Mouse (Mus musculus): ENCODE results near the gene Hist1h2ai.

Hist1h2ai gene

GRCm38 (mm10) chr13:21715864-21716539 is at the start of gene Hist1h2ai, which contains the start of gene Hist1h2bl:
Gene Hist1h2ai, plus strand, starts transcription at chr13:21716422.
Gene Hist1h2bl, minus strand, starts transcription at chr13:21716143.
- DNase-seq = peak; percentile 95

- no peak for DNase-seq
Observed at GRCm38 (mm10) chr13:21677305-21677704, 38.9 kb upstream of the Hist1h2ai start, which contains the start of gene Olfr1360. Gene Olfr1360, minus strand, starts transcription at chr13:21677405.

GRCm38 (mm10) chr13:21697811-21698210 is 18.4 kb upstream of the Hist1h2ai start, which contains the start of gene Olfr1359:
Gene Olfr1359, plus strand, starts transcription at chr13:21698111.
- no peak for DNase-seq

GRCm38 (mm10) chr13:21706669-21707068 is 9.6 kb upstream of the Hist1h2ai start:
- DNase-seq = no peak

DNA sequence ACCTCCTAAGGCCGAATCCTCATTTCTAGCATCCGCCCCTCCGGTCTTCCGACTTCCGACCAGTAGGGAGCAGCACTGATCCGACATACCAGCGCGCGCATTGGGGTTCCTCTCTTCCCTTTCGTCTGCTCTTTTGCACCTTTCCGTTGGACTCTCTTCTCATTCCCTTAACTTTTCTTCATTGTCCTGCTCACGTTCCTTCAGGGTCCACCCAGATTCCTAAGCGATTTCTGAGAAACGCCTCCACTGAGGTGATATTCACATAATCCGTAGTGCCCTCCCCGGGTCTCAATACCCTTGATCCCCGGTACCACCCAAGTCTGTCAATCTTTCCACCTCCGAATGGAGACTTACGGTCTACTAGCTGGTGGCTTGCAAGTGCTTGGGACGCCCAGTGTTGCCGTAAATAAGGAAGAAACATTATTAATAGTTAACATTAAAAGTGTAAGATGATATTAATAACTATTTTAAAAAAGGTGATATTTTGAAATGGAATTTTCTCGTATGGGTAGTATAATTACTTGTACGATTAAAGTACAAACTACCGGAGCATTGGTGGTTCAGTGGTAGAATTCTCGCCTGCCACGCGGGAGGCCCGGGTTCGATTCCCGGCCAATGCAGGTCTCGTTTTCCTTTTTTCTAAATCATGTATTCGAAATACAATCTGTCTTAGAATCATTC is 6.1 kb upstream of the Hist1h2ai start:
- peak; percentile 91 for DNase-seq

DNA sequence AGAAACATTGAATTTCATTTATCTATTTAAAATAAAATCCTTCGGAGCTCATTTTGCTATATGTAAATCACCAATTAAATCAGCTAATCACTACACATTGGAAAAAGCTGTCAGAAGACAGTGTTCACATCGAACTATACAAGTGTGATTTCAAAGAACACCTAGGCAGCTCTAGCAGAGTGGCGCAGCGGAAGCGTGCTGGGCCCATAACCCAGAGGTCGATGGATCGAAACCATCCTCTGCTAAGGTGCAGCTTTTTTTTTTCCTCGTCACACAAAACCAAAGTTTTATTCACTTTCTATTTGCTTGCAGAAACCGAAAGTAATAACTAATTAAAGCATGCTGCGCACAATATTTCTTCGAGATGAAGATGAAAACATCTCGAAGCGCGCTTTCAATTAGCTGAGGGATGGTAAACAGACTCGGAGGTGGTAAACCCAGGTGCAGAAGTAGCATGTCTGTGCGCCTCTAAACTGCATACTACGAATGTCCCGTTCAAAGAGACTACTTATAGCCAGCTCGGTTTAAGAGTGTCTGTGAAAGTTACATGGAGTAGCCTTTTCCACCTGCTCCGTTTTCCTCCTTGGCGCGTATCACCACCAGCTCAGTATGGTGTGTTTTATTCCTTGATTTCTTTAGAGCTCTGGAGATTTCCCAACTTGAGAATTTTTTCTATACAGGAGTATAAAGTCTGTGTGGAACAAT is 5.2 kb upstream of the Hist1h2ai start:
- DNase-seq = peak; percentile 81

- DNase-seq = no peak
Observed at GRCm38 (mm10) chr13:21711698-21712097, 4.5 kb upstream of the Hist1h2ai start.

DNA sequence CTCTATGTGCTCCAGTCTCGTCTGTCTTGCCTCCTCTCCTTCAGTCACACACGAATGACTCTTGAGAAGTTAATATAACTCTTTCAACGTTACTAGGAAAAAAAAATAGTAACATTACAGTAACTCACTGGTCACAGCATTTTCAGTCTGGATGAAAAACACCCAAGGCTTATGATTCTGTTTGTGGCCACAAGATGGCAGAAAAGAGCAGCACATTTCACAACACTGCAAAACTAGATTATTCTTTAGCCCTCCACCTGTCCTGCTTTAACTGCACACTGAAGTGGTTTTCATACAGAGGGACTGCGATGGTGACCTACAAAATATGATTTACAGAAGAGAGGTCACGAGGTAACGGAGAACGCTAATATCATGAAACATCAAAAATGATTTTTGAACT is 1.5 kb upstream of the Hist1h2ai start:
- peak; percentile 75 for DNase-seq

- DNase-seq = peak; percentile 56
Observed at GRCm38 (mm10) chr13:21715131-21715863, 925 bp upstream of the Hist1h2ai start.

DNA sequence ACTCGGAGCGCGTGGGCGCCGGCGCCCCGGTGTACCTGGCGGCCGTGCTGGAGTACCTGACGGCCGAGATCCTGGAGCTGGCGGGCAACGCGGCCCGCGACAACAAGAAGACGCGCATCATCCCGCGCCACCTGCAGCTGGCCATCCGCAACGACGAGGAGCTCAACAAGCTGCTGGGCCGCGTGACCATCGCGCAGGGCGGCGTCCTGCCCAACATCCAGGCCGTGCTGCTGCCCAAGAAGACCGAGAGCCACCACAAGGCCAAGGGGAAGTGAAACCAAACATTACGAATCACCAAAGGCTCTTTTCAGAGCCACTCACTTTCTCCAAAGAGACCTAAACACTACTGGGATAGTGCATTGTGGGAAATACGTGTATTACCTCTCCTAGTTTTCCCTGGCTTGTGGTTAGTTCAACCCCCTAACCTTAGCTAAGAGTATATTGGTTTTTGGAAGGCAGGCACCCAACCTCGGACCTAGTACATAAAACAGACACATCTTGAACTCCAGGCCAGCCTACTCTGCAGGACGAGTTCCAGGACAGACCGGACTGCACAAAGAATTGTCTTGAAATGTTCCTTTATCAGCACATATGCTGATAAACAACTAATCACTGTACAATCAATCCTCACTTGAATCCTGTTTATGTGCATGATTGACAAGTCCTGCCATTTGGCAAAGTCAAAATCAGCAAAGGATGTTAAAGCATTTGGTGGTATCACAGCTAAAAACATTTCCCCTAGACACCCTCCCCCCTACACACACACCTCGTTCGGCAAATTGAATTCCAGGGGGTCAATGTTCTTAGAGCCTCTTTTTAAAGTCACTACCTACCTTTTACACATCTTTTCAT is 544 bp downstream of the Hist1h2ai start:
- DNase-seq = peak; percentile 74

DNA sequence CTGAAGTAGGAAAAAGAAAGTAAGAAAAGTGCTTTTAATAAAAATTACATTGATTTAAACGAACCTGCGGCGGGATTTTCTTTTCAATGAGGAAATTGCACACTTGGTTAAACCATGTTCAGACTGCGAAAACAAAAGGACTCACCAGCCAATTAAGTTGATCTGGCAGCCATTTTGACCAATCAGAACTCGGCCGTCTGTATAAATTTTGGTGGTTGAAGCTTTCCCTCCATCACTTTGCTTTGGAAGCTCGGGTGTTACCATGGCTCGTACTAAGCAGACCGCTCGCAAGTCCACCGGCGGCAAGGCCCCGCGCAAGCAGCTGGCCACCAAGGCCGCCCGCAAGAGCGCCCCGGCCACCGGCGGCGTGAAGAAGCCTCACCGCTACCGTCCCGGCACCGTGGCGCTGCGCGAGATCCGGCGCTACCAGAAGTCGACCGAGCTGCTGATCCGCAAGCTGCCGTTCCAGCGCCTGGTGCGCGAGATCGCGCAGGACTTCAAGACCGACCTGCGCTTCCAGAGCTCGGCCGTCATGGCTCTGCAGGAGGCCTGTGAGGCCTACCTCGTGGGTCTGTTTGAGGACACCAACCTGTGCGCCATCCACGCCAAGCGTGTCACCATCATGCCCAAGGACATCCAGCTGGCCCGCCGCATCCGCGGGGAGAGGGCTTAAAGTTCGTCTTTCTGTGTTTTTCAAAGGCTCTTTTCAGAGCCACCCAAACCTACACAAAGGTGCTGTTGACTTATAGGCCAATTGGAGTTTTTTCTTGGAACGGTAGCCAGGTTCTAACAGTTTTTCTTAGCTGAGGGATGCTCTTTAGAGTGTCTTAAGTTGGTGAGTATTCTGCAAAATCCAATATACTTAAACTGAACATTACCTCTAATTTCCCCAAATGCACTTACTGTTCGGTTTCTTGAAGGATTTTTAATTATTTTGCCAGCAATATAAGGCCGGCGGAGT is 1.5 kb downstream of the Hist1h2ai start, which contains the start of gene Hist1h3h:
Gene Hist1h3h, plus strand, starts transcription at position 263 of the 961 bp plus-strand sequence.
- DNase-seq = peak; percentile 93

GRCm38 (mm10) chr13:21718381-21719080 is 2.3 kb downstream of the Hist1h2ai start:
- DNase-seq = peak; percentile 54

DNA sequence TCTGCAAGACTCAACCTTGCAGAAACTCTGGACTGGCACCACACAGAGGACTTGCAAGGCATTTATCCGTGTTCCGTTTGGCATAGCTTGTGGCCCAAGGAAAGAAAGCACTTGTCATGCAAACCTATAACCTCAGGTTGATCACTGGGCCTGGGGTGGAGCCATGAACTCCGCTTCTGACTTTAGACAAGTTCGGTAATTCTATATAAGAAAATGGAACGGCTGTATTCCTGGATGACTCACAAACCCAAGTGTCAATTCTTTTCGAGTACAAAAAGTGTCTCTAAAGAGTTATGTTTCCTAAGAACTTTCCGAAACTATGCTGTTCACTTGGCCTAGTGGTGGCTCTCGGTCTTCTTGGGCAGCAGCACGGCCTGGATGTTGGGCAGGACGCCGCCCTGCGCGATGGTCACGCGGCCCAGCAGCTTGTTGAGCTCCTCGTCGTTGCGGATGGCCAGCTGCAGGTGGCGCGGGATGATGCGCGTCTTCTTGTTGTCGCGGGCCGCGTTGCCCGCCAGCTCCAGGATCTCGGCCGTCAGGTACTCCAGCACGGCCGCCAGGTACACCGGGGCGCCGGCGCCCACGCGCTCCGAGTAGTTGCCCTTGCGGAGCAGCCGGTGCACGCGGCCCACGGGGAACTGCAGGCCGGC is 5.0 kb downstream of the Hist1h2ai start:
- DNase-seq = peak; percentile 47

DNA sequence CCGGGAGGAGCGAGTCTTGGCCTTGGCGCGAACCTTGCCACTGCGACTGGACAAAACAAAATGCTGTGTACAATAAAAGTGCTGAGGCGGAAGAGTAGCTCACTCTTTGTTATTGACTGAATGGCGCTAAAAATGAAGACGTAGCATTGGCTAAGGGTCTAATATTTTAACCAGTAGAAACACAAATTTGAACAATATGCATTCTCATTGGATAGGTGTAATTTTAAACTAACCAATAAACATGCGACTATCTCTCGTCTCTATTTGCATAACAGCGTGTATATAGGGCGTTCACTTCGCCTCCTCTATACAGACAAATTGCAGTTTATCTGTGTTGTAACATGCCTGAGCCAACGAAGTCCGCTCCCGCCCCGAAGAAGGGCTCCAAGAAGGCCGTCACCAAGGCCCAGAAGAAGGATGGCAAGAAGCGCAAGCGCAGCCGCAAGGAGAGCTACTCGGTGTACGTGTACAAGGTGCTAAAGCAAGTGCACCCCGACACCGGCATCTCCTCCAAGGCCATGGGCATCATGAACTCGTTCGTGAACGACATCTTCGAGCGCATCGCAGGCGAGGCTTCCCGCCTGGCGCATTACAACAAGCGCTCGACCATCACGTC is 5.6 kb downstream of the Hist1h2ai start, which contains the start of gene Hist1h2bm:
Gene Hist1h2bm, plus strand, starts transcription at position 288 of the 616 bp plus-strand sequence.
- peak; percentile 93 for DNase-seq

DNA sequence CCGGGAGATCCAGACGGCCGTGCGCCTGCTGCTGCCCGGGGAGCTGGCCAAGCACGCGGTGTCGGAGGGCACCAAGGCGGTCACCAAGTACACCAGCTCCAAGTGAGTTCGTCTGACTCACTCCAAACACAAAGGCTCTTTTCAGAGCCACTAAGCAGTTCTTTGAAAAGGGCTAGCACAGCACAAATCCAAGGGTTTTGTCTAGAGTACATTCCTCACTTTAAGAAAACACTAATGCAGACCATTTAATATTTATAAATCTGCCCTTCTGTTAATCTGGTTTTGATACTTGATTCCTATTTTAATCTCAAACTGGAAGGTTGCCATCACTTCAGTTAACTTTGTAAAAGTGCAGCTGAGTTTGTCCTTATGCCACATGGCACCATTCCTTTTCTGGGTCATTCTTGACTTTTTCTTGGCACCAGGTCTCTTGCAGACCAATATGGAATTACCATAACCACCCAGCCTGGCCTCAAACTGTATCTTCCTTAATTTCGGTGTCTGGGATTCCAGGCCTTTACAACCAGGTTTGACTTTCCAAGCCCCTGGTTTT is 6.2 kb downstream of the Hist1h2ai start:
- peak; percentile 63 for DNase-seq

DNA sequence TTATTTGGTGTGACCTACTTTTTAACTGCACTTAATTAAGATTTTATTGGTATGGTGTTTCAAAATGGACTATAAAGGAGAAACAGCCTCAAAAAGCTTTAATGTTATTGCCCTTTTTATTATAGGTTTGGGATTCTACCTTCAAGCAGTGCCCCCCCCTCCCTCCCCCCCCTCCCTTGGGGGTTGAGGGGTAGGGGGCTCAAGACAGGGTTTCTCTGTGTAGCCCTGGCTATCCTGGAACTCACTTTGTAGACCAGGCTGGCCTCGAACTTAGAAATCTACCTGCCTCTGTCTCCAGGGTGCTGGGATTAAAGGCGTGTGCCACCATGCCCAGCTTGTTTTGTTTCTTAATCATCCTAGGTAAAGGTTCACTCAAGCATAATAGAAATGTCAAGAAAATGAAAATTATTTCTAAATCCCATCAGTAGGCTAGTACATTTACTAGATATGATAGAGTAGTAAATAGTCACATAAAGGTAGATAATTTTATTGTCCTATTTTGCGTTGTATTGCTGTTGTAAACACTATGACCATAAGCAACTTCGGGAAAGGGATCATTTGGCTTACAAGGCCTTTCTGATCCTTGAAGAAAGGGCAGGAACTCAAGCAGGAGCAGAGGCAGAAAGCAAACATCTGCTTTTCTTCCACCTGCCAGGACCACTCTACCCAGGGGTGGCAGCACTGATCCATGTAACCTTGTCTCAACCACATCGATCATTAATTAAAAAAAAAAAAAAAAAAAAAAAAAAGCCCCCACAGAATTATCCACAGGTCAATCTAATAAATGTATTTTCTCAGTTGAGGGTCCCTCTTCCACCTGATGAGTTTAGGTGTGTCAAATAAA is 7.0 kb downstream of the Hist1h2ai start:
- DNase-seq = peak; percentile 45

DNA sequence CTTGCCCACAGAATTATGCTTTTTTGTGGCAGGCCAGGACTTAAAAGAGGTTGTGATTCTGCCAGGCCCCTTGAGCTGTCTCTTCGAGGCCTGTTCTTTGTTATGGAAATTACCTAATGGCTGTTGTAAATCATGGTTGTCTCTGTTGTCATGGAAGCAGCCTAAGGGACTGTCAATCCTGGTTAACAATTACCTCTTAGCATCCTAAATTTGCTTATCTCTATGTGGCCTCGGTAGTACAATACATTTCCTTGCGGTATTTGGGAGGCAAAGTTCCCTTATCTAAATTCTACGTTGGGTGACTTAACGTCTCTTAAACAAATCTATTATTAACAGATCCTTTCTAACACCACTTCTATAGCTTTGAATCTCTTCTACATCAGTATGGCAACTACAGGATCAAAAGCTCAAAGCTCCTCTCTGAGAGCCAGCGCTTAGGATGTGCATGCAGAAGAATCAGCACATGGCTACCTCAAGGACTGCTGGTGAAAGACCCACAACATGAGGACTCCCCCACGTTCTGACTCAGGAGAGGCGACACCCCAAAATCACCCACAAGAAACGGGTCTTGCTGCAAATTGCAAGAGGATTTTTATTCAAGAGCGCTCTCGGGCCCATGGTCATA is 11.8 kb downstream of the Hist1h2ai start:
- peak; percentile 68 for DNase-seq
